In the genomic region with DNA sequence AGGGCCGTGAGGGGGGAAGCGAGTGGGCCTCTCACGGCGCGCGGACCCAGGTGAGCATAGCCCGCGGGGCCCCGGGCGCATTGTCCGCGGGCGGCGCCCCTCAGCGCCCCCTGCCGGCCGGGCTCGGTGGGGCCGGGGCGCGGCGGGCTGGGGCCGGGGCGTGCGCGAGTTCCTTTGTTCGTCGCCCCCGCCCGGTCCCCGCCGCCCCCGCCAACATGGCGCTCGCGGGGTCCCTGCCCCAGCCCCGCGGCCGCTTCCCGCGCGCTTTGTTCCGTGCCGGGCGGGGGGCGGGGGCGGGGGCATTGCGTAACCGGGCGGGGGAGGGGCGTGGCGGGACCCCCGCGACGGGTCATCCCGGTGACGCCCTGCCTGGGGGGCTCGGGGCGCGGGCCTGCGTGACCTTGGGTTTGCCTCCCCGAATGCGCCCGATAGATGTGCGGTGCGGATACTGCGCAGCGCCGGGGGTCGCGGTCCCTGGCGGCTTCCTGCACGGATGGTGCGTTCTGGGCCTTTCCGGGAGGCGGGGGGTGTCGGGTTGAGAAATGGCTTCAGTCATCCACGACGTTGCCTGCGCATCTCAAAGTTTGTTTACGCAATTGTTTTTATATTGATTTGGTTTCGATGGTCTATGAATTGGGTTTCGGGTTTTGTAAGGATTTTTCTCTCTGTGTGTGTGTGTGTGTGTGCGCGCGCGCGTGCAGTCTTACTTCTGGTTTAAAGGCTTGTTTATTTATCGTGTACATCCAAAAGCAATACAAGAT, we compare ENCODE assay signal across 8 mouse cellular contexts. TPM values are rescaled to one million over a fixed set of nuclear protein-coding genes. Genes with fewer than 3 reads are reported as not detected.
A peak's percentile ranks its signal among the peaks of the same experiment; 100 is the strongest.
DNase-seq lines count a peak whose midpoint lies in the region; ATAC-seq lines count a peak whose summit lies in the region.

No protein-coding gene starts in this region.

- peak overlapping the region; percentile 84 for H3K4me3 ChIP-seq in limb, embryonic 11.5 days (ENCODE audit: low read depth, low read length)
- peak overlapping the region; percentile 87 for H3K4me3 ChIP-seq in midbrain, embryonic 11.5 days (ENCODE audit: low read depth, low read length)

- peaks cover 3% of the 10 kb centered on the region; the same call in 1 of the 2 replicates for H3K36me3 ChIP-seq in limb, embryonic 11.5 days (ENCODE audit: control insufficient read depth, insufficient read depth, low read length)
- peaks cover 5% of the 10 kb centered on the region for H3K36me3 ChIP-seq in midbrain, embryonic 11.5 days (ENCODE audit: control insufficient read depth, insufficient read depth, low read length)

- no peaks in the 10 kb centered on the region for H3K27me3 ChIP-seq in limb, embryonic 11.5 days (ENCODE audit: control insufficient read depth, insufficient read depth, low read length)
- H3K27me3 ChIP-seq in midbrain, embryonic 11.5 days (ENCODE audit: control insufficient read depth, insufficient read depth, low read length): no peaks in the 10 kb centered on the region

- peak overlapping the region; percentile 92 for H3K4me2 ChIP-seq in limb, embryonic 11.5 days (ENCODE audit: low read depth, severe bottlenecking)
- H3K4me2 ChIP-seq in midbrain, embryonic 11.5 days: peak overlapping the region; percentile 96

- H3K9ac ChIP-seq in limb, embryonic 11.5 days (ENCODE audit: low read length): peak overlapping the region; percentile 98
- peak overlapping the region; percentile 96 for H3K9ac ChIP-seq in midbrain, embryonic 11.5 days (ENCODE audit: low read length)

- DNase-seq in adrenal gland, adult (ENCODE audit: inconsistent age in 2 of 2, low spot score in 1 of 2): peak; percentile 75 to 89
- DNase-seq in embryo, embryonic 11 days: peak; percentile 81
- DNase-seq in heart, adult 18-20 months: peak; percentile 50 to 76
- DNase-seq in kidney, adult 11 months: peak; percentile 45
- DNase-seq in limb, embryonic 11.5 days (ENCODE audit: low spot score): peak; percentile 81
- DNase-seq in midbrain, embryonic 11.5 days (ENCODE audit: low spot score, missing footprints): peak; percentile 95
- DNase-seq in right cerebral cortex, postnatal 4 days: peak; percentile 67

- 2% methylated on average over 54 of the region's 89 CpGs for WGBS in limb, embryonic 11.5 days
- 4% methylated on average over 59 of the region's 89 CpGs for WGBS in midbrain, embryonic 11.5 days

- peak overlapping the region; percentile 86 for H3K27ac ChIP-seq in limb, embryonic 11.5 days (replicated peaks; ENCODE audit: low read depth, low read length)
- peak overlapping the region; percentile 82 for H3K27ac ChIP-seq in midbrain, embryonic 11.5 days (ENCODE audit: low read depth, low read length)

- peaks cover 8% of the 10 kb centered on the region for H3K9me3 ChIP-seq in limb, embryonic 11.5 days (ENCODE audit: control insufficient read depth, low read length)
- H3K9me3 ChIP-seq in midbrain, embryonic 11.5 days (ENCODE audit: control insufficient read depth, low read length): peaks cover 11% of the 10 kb centered on the region; the same call in 1 of the 2 replicates

- H3K4me1 ChIP-seq in limb, embryonic 11.5 days (ENCODE audit: control insufficient read depth, insufficient read depth, low read length): peaks cover 3% of the 10 kb centered on the region; the same call in 1 of the 2 replicates
- H3K4me1 ChIP-seq in midbrain, embryonic 11.5 days (ENCODE audit: control insufficient read depth, insufficient read depth, low read length): peaks cover 5% of the 10 kb centered on the region; the same call in 1 of the 2 replicates

- peak; percentile 77 for ATAC-seq in limb, embryonic 11.5 days (ENCODE audit: insufficient number of reproducible peaks, low FRiP score, low TSS enrichment, low read depth)
- peak; percentile 87 for ATAC-seq in midbrain, embryonic 11.5 days (ENCODE audit: low FRiP score)
- no peak for ATAC-seq in erythroid progenitor cell, adult 5-6 weeks (replicated peaks; ENCODE audit: low FRiP score, poor library complexity, severe bottlenecking)

RNA-seq across cellular contexts. Expression of a gene that starts 0.5 kb away (rescaled TPM):
- total RNA-seq in heart, adult 18-20 months (2021): 10 to 100 TPM; 32.9 to 38.2 TPM
- 136 and 142 TPM in 2 replicates for polyA plus RNA-seq in limb, embryonic 11.5 days (2014; fragmentation: Nextera tagmentation; extraction: Ambion mirVana)
- polyA plus RNA-seq in midbrain, embryonic 11.5 days (2014; fragmentation: Nextera tagmentation; extraction: Ambion mirVana): 102 and 103 TPM in 2 replicates
- 10.8 and 15.9 TPM in 2 replicates for total RNA-seq in erythroid progenitor cell, adult 5-6 weeks (2015; ENCODE audit: low replicate concordance)
- total RNA-seq in erythroid progenitor cell, adult 5-6 weeks (2017; ENCODE audit: low replicate concordance): 6.3 and 9.0 TPM in 2 replicates

Comparison
In these comparisons a context has a peak if more than half of its experiments do, and no peak if none do; other contexts are left out.
1. DNase-seq: peak in every context shown above with its lines; median percentile 95 in midbrain, embryonic 11.5 days; 82 in adrenal gland, adult; 81 in embryo, embryonic 11 days; 81 in limb, embryonic 11.5 days; 67 in right cerebral cortex, postnatal 4 days; 63 in heart, adult 18-20 months; 45 in kidney, adult 11 months.